Mouse (Mus musculus) brain, embryonic 14.5 days (tissue): Measurements from ENCODE around the gene Furin.

ENCODE experiments used
- CTCF ChIP-seq: fragments of 200-500 bp; IDR thresholded peaks from 2 replicates; pipeline ENCODE4 v1.5.1; 2012; ENCODE audit warnings: inconsistent platforms, mild to moderate bottlenecking, moderate library complexity, borderline replicate concordance; ENCODE audit not compliant: insufficient read depth, insufficient read length; ENCODE audit errors: extremely low read depth
- POLR2A ChIP-seq: fragments of 200-500 bp; IDR thresholded peaks from 2 replicates; pipeline ENCODE4 v1.6.1; 2012; ENCODE audit warnings: mild to moderate bottlenecking, inconsistent platforms, borderline replicate concordance; ENCODE audit not compliant: poor library complexity, insufficient read depth, insufficient read length, severe bottlenecking; ENCODE audit errors: extremely low read depth

GRCm38 (mm10) chr7:80412279-80412678 lies 7.0 kb upstream of the Furin start:
- TF ChIP-seq POLR2A = no peak
- no peak for TF ChIP-seq CTCF
